Mouse (Mus musculus): ENCODE data around the gene 1810013L24Rik. TPM values are rescaled to one million over a fixed set of nuclear protein-coding genes. Genes with fewer than 3 reads are reported as not detected.

1810013L24Rik gene
- 100 to 1,000 TPM; 109 to 113 TPM for total RNA-seq (2021)

DNA sequence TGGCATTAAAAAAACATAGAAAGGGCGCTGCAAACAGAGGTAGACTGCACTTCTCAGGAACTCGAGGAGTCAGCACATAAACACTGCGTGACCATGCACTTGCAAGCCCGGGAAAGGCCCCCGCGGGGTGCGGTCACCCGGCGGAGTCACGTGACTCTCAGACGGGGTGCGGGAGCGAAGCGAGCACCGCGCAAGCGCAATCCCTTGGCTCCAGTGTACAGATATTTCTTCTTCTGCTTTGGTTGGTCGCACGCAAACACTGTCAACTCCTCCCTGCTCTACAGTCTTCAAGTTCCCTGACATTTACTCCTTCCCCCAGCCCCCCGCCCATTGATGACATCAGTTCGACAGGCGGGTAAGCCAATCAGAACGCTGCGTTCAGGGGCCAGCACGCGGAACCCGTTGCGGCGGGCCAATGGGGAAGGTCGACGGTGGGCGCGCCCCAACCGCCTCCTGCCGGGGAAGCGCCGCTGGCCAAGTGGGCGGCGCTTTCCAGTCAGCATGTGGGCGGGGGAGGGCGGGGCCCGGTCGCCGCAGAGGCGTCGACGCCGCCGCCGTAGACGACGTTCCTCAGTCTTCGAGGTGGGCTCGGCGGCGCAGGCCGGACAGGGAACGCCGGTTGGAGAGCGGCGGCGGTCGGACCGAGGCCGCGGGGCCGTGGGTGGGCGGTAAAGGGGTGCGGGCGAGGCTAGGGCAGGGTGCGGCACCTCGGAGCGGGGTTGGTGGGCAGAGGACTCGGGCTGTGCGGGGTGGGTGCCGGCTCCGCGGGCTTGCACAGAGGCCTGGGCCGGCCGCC is at the start of gene 1810013L24Rik:
Gene 1810013L24Rik (plus strand): TSS at position 537 of the 796 bp plus-strand sequence.
- peak; percentile 97 to 98 for DNase-seq

DNA sequence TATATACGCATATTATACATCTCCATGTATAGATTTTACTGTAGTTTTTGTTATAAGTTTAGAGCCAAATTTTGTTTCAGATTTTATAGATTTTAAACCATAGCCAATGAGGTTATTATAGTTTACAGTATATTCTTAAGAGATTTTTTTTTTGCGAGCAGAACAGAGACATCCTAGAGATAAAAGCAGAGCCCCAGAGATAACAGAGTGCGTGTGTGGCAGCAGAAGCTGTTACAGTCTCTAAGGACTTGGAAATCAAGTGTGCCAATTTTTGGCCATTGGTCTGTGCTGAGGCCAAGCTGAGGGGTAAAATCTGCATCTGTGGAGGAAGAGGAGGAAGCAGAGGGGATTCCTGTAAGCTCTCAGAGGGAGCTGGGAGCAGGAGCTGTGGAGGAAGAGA is 49.7 kb upstream of the 1810013L24Rik start:
- DNase-seq, result no peak

DNA sequence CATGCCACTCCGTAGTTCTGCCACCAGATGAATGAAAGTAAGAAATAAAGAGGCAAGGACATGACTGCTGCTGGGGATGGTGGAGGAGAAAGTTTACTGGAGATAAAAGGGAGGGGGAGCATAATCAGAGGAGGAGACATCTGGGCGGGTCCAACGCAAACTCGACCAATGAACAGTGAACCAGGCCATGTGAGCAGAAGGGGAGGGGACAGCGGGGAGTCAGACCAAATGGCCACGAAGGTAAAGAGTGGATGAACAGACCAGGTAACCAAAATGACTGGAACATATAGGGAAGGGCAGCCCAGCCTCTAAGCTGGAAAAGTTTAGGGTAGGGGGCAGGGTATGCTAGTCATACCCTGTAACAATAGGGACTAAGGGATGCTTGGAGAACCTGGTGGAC is 48.7 kb upstream of the 1810013L24Rik start:
- DNase-seq, result no peak

DNA sequence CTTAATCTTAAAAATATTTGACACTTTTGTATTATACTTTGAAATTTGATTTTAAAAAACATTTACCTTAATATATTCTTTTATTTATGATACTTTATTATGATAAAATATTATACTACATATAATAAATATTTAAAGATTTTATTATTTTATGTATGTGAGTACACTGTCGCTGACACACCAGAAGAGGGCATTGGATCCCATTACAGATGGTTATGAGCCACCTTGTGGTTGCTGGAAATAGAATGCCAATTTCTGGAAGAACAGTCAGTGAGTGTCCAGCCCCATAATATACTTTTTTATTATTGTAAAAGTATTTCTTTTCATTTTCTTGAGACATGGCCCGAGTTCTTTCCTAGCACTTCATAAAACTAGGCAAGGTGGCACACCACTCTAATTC is 48.2 kb upstream of the 1810013L24Rik start:
- DNase-seq, result no peak

DNA sequence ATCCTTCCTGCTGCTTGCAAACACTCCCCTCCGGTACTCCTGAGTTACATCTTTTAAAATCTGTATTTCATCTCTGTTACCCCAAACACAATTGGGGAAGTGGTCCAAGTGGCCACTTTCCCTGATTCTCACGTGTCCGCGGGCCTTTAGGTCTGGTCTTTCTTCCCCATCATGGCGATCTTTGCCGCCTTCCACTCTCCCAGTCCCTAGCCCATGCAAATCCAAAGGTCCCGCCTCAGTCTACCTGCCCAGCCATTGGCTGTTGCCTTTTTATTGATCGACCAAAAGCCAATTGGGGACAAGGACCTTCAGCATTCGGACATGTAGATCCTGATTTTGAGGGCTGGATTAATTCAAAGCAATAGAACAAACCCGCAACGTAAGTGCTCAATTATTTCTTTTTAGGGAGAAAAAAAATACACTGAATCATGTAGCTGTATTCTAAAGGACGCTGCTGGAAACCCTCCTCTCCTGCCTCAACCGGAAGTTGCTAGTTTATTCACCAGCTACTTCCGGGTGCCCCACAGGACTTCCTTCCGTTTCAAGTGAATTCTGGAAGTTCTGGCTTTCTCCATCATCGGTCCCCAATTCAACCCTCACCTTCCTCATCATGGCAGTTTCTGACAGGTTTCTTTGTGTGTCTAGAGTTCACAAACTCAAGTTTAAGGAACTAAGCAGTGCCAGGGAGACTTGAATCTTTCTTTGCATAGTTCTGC is 46.5 kb upstream of the 1810013L24Rik start:
- DNase-seq, result no peak

DNA sequence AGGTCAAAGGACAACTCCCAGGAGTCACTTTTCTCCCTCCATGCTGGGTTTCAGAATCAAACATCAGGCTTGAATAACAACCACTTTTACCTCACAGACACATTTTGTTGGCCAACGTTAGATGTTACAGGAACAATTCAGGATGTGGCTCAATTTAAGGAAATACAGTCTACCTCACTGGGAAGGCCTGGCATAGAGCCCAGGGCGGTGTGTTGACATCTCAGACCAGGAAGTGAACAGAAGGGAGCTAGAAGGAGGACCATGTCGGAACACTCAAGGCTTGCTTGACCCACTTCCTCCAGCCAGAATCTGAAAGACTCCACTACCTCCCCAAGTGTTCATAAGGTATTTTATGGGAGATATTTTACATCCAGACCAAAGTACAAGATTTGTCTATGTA is 45.1 kb upstream of the 1810013L24Rik start:
- DNase-seq, result no peak

DNA sequence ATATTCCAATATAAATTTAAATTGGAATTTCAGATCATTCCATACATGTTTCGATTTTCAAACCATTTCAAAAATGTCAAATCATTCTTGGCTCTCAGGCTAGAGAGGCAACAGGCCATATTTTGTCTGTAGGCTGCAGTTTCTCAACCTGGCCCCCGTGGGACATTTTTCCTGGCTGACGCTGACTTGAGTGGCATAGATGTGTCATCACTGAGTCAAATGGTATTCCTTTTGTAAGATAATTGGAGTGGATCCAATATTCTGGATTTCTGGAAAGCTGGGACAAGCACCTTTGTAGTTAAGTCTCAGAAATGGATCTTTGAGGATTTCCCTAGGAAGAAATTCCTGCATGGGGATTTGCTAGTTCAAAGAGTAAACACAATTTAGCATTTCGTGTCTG is 39.0 kb upstream of the 1810013L24Rik start:
- DNase-seq, result no peak

DNA sequence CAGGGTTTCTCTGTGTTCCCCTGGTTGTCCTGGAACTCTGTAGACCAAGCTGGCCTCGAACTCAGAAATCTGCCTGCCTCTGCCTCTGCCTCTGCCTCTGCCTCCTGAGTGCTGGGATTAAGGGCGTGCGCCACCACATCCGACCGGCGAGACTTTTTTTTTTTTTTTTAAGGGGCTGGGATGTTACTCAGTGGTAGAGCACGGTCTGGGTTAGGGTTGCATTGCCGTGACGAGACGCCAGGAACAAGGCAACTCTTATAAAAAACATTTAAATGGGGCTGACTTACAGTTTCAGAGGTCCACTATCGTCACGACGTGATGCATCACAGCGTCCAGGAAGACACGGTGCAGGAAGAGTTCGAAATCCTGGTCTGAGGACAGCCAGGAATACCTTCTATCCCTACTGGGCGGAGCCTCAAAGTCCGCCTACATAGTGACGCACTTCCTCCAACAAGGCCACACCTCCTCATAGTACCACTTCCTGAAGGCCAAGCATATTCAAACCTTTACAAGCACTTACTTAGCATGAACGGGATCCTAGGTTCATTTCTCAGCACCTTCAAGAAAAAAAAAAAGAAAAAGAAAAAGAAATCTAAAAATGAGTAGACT is 37.8 kb upstream of the 1810013L24Rik start, which contains the start of gene Usp7:
Gene Usp7 (minus strand): TSS at position 360 of the 609 bp plus-strand sequence.
- no peak for DNase-seq

DNA sequence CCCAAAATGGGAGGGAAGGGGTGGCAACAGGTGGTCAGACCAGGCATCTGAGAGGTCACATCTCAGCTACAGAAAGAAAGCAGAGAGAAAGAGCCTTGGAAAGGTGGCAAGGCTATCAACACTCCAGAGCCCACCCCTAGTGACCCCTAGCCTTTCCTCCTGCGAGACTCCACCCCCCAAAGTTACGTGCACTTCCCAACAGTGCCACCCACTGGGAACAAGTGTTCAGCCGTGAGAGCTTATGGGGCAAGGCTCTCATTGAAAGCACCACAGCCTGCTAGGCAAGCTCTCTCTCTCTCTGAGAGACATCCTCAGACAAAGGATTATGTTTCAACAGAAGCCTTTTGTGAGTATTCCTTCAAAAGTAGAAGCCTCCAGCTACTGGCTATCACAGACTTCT is 34.9 kb upstream of the 1810013L24Rik start:
- DNase-seq, result no peak

DNA sequence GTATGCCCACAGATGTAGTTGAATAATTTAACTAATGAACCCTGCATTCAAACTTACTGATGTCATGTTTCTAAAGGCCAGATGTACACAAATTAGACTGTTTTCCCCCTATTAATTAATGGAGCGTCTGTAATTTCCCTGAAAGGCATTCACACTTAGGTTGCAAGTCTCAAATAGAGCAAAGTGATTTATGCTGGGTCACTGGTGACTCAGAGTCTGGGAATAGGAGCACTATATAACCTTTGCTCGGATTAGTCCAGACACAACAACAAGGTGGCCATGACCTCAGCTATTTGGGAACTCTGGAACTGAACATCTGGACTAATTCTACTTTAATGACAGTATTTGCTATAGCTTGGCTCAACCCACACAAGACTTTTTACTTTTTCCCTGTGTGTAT is 34.0 kb upstream of the 1810013L24Rik start:
- DNase-seq, result no peak

DNA sequence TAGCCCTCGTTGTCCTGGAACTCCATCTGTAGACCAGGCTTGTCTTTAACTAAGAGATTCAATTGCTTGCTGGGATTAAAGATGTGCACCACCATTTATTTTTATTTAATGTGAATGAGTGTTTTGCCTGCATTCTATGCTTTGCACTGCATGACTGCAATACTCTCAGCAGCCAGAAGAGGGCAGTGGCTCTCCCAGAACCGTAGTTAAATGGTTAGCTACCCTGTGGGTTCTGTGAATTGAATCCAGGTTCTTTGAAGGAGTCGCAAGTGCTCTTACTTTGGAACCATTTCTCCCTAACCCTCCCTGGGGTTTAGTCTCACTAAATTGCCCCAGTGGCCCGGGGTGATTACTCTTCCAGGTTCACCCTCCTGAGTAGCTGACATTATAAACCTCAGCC is 23.2 kb upstream of the 1810013L24Rik start:
- no peak for DNase-seq

DNA sequence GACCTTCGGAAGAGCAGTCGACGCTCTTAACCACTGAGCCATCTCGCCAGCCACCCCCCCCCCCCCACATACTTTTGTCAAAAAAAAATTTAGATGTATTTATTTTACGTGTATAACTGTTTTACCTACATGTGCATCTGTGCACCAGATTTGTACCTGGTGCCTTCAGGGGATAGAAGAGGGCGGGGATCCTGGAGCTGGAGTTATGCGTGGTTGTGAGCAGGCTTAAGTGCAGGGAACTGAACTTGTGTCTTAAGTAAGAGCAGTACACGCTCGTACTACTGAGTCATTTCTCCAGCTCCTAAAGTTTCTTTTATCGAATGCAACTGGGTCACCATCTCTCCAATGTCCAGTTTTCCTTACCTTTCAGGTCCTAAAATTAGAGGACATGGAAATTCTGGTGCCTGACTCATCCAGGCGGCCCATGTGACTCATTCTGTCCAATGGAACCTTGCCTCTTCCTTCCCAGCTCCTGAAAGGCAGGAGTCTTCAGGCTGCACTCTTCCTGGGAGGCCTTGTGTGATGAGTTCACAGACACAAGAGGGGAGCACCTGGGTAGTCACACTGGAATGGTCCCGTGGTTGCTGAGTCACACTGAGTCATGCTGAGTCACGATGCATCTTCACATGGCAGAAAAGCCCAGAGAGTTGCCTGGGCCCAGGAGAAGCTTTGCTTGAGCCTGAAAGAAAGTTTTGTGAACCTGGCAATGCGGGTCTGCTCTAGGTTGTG is 19.3 kb upstream of the 1810013L24Rik start:
- DNase-seq, result no peak

DNA sequence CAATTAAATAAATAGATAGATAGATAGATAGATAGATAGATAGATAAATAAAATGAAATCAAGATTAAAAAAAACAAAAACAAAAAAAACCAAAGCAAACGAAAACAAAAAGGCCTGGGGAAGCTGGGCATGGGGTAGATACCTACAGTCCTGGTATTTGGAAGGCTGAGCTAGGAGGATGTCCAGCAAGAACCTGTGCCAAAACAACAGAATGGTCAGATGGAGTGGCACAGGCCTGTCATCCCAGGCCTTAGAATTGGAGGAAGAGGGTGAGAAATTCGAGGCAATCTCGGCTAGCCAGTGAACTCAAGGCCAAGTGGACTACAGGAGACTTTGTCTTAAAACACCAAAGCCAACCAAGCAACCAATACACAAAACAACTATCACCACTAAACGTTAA is 12.0 kb upstream of the 1810013L24Rik start:
- no peak for DNase-seq

DNA sequence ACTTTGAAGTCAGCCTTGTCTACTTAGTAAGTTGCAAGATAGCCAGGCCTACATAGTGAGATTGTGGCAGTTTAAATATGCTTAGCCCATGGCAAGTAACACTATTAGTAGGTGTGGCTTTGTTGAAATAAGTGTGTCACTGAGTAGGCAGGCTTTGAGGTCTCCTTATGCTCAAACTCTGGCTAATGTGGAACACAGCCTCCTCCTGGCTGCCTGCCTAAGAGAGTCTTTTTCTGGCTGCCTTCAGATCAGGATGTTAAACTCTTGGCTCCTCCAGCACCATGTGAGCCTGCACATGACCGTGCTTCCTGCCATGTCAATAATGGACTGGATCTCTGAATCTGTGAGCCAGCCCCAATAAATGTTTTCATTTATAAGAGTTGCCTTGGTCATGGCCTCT is 8.5 kb upstream of the 1810013L24Rik start:
- DNase-seq, result peak in 1 of 2 experiments; percentile 29

DNA sequence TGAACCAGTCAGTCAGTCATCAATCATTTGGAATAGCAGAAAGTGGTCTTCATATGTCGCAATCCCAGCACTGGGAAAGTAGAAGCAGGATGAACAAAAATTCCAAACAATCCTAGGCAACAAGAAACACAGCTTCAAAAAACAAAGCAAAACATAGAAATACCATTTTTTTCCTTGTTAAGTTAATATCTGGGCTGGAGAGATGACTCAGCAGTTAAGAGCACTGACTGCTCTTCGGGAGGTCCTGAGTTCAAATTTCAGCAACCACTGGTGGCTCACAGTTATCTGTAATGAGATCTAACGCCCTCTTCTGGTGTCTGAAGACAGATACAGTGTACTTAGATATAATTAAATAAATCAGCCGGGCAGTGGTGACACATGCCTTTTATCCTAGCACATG is 7.3 kb upstream of the 1810013L24Rik start:
- no peak for DNase-seq

DNA sequence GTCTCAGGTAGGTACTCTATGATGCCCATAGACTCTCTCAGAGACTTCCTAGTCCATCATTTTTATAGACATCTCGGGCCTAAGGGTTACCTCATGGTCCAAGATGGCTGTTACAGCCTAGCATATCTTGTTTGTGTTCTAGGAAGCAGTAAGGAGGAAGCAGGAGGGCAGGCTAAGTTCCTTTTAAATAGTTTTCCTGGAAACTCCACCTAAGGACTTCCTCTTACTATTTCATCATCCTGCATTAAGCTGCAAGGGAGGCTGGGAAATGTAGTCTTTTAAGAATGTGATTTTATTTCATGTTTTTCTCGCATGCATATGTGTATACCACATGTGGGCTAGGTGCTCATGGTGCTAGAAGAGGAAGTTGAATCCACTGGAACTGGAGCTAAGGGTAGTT is 6.2 kb upstream of the 1810013L24Rik start:
- DNase-seq, result no peak

DNA sequence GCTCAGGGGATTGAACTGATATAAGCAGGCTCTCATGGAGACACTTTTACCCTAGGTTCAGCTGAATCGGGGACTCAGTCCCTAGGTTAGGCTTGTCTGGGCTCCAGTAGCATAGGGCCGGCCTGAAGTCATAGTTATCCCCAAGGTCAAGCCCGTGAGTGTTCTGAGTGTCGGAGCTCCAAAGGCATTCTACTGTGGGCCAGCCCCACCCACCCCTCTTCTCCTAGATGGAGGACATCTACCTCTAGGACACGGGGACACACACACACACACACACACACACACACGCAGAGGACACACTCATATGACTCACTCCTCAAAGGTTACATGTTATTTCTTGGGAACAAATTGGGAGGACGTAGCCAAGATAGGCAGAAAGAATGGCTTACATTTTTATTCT is 2.5 kb upstream of the 1810013L24Rik start:
- no peak for DNase-seq

DNA sequence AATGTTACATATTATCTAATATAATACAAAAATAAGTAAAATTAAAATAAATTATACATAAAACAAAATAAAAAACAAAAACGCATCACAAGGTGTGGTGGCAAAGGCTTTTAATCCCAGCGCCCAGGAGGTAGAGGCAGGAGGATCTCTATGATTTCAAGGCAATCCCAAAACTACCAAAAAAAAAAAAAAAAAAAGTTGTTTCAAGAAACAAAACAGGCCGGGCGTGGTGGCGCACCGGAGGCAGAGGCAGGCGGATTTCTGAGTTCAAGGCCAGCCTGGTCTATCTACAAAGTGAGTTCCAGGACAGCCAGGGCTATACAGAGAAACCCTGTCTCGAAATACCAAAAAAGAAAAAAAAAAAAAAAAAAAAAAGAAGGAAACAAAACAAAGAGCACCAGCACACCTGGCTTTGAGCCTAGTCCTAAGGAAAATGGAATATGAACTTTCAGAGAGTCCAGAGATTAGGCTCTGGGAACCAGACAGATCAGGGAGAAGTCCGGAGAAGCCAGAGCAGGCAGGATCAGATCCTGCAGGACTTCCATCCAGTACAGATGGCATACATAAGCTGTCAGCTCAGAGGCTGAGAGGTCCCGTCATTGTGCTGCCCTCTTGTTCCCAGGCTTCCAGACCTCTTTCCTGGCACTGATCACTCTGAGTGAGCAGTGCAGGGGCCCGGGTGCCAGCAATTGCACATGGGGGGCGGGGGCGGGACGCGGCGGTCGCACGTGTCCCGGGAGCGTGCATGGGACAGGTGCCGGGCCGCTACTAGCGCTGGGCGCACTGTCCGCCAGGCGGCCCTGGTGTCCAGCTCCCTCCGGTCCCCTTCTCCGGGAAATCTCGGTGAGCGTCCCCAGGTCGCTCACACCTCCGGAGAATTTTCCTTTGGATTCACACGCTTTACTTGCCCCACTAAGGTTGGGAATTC is 1.0 kb upstream of the 1810013L24Rik start:
- DNase-seq, result no peak

DNA sequence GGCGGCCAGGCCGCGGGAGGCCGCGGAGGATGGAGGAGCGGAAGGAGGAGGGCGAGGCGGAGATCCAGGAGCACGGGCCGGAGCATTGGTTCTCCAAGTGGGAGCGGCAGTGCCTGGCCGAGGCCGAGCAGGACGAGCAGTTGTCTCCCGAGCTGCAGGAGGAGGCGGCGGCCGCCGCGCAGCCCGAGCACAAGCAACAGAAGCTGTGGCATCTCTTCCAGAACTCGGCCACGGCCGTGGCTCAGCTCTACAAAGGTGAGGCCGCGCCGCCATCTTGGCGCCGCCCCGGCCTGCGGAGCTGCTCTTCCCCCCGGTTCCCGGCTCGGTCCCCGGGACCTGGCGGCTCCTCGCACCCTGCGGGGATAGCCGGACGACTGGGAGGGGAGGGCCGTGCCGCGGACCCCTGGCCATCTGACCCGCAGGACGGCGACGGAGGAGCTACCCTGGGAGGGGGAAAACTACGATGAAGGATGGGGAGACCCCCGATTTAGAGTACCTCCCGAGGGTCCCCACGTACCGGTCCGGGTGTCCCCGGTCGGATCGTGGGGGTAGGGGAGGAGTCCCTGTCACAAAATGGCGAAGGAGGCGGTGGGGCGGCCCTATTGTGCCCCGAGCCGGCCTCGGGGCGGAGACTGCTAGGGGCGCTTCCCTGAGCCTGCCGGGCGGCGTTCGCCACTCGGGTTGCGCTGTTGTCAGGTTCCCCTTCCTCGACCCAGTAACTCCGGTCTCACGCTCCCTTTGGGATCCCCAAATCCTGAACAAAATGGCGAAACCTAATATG is 721 bp downstream of the 1810013L24Rik start:
- DNase-seq, result peak; percentile 62 to 63

DNA sequence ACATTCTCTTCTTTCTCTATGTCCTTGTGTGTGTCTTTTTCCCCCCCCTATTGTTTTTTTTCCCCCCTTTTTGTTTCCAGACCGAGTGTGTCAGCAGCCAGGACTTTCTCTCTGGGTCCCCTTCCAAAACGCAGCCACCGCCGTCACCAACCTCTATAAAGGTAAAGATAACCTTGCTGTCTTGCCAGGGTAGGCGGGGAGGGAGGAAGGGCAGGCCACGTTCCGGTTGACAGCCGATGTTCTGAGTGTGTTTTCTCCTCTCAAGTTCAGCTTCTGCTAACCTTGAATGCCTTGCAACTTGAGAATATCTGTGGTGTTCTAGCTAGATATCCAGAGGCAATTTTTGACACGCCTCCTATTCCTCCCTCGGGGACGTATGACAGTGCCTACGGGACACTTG is 1.3 kb downstream of the 1810013L24Rik start:
- DNase-seq, result no peak

DNA sequence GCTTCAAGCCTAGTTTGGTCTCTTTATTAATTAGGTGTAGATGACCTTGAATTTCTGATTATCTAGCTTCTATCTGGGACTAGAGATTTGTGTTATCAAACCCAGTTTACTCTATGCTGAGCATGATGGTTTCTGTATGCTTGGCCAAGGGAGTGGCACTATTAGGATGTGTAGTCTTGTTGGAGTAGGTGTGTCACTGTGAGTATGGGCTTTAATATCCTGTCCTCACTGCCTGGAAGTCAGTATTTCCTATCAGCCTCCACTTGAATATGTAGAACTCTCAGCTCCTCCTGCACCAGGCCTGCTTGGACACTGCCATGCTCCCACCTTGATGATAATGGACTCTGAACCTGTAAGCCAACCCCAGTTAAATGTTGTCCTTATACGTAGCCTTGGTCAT is 7.0 kb downstream of the 1810013L24Rik start:
- DNase-seq, result no peak

All from layer of hippocampus, postnatal 36 days (tissue).